Mouse (Mus musculus) layer of hippocampus, postnatal 14 days (tissue): ENCODE measurements at regions not wholly inside any gene's neighbourhood (a gene's known extent, or its start where the extent isn't known, plus 50 kb on each side); places are given as distances from the start of the nearest gene placed in this dataset.
A peak's percentile ranks its signal among the peaks of the same experiment; 100 is the strongest.

Experiments
- DNase-seq, 2 experiments: peaks; one replicate each; pipeline ENCODE4 v3.0.0; 2021 to 2022; ENCODE audit warnings: low spot score in 2 of 2, mixed read lengths in 1 of 2

- no peak for DNase-seq
Observed at GRCm38 (mm10) chr17:79497629-79498028, 114.0 kb upstream of the Rmdn2 start.

GRCm38 (mm10) chr17:79498321-79498720 is 113.3 kb upstream of the Rmdn2 start:
- no peak for DNase-seq

GRCm38 (mm10) chr17:79501031-79501474 is 110.6 kb upstream of the Rmdn2 start:
- peak in 1 of 2 experiments; percentile 10 for DNase-seq

- DNase-seq = no peak
Observed at GRCm38 (mm10) chr17:79501926-79502325, 109.7 kb upstream of the Rmdn2 start.

- DNase-seq = no peak
Observed at GRCm38 (mm10) chr17:79503037-79503436, 108.6 kb upstream of the Rmdn2 start.

GRCm38 (mm10) chr17:79504209-79504608 is 107.5 kb upstream of the Rmdn2 start:
- DNase-seq = no peak

- no peak for DNase-seq
Observed at GRCm38 (mm10) chr17:79505565-79505964, 106.1 kb upstream of the Rmdn2 start.

- peak in 1 of 2 experiments; percentile 31 for DNase-seq
Observed at GRCm38 (mm10) chr17:79509281-79509680, 102.4 kb upstream of the Rmdn2 start.

- DNase-seq = peak in 1 of 2 experiments; percentile 12
Observed at GRCm38 (mm10) chr17:79509957-79510710, 101.5 kb upstream of the Rmdn2 start.

GRCm38 (mm10) chr17:79511218-79511617 is 100.4 kb upstream of the Rmdn2 start:
- no peak for DNase-seq

- DNase-seq = no peak
Observed at GRCm38 (mm10) chr17:79514076-79514475, 97.6 kb upstream of the Rmdn2 start.

GRCm38 (mm10) chr17:79518185-79518584 is 93.5 kb upstream of the Rmdn2 start:
- no peak for DNase-seq

- DNase-seq = no peak
Observed at GRCm38 (mm10) chr17:79518696-79519095, 93.0 kb upstream of the Rmdn2 start.

GRCm38 (mm10) chr17:79519356-79519755 is 92.3 kb upstream of the Rmdn2 start:
- no peak for DNase-seq

GRCm38 (mm10) chr17:79520283-79520682 is 91.4 kb upstream of the Rmdn2 start:
- DNase-seq = no peak

GRCm38 (mm10) chr17:79521691-79522090 is 90.0 kb upstream of the Rmdn2 start:
- no peak for DNase-seq

GRCm38 (mm10) chr17:79523230-79523629 is 88.4 kb upstream of the Rmdn2 start:
- no peak for DNase-seq

- no peak for DNase-seq
Observed at GRCm38 (mm10) chr17:79527391-79527790, 84.3 kb upstream of the Rmdn2 start.

- DNase-seq = no peak
Observed at GRCm38 (mm10) chr17:79536549-79536948, 75.1 kb upstream of the Rmdn2 start.

GRCm38 (mm10) chr17:79538789-79539188 is 72.9 kb upstream of the Rmdn2 start:
- DNase-seq = no peak

GRCm38 (mm10) chr17:79540038-79540437 is 71.6 kb upstream of the Rmdn2 start:
- no peak for DNase-seq

GRCm38 (mm10) chr17:79540511-79540910 is 71.2 kb upstream of the Rmdn2 start:
- DNase-seq = no peak

- peak; percentile 11 to 48 for DNase-seq
Observed at GRCm38 (mm10) chr17:79543907-79544522, 67.6 kb upstream of the Rmdn2 start.
